ENCODE assay signal across 31 mouse cellular contexts in genomic region chr11:34467056-34467455, GRCm38 (mm10).
DNase-seq lines count a peak whose midpoint lies in the region; ATAC-seq and TF ChIP-seq lines count a peak whose summit lies in the region.
"Had no signal": no experiment of that assay in that cellular context is flagged by ENCODE, and none has a peak within 500 bp of the region (broad histone marks: within the 10 kb centered on the region; RNA-seq: fewer than 3 reads in every experiment).

No protein-coding gene starts in this region.

- no peak for ATAC-seq in forebrain, embryonic 13.5 days
- ATAC-seq: hindbrain, postnatal 0 days; intestine, embryonic 16.5 days; liver, embryonic 12.5 days; liver, postnatal 0 days had no signal

- H3K4me2 ChIP-seq in forebrain, embryonic 13.5 days: no peak overlapping the region
- H3K4me2 ChIP-seq: embryonic facial prominence, embryonic 15.5 days; forebrain, embryonic 12.5 days; heart, embryonic 11.5 days; hindbrain, embryonic 12.5 days; limb, embryonic 13.5 days; liver, embryonic 12.5 days; midbrain, embryonic 12.5 days had no signal

- 0 out of 6 replicates have a peak, but pooled peaks of 1 of the 3 experiments have one; percentile 13 for TF ChIP-seq CTCF in MEL (IDR thresholded peaks at IDR 0.05 in 2 of 3, conservative IDR thresholded peaks at IDR 0.05 in 1 of 3; ENCODE audit: control insufficient read depth in 1 of 3, insufficient read depth in 1 of 3, low read depth in 2 of 3, low read length in 3 of 3, poor library complexity in 1 of 3, severe bottlenecking in 1 of 3)

- no peak overlapping the region for H3K4me3 ChIP-seq in MEL (ENCODE audit: control insufficient read depth in 1 of 2, insufficient read depth in 1 of 2, low read depth in 2 of 2, low read length in 2 of 2)
- no peak overlapping the region for H3K4me3 ChIP-seq in limb, embryonic 10.5 days
- H3K4me3 ChIP-seq in forebrain, embryonic 13.5 days: no peak overlapping the region
- H3K4me3 ChIP-seq: embryonic facial prominence, embryonic 10.5 days; embryonic facial prominence, embryonic 15.5 days; forebrain, embryonic 12.5 days; hindbrain, embryonic 12.5 days; limb, embryonic 13.5 days; liver, embryonic 12.5 days; midbrain, embryonic 12.5 days had no signal

- no peaks in the 10 kb centered on the region for H3K79me2 ChIP-seq in MEL (ENCODE audit: control insufficient read depth, insufficient read depth, low read length, poor library complexity)

- H3K9me3 ChIP-seq in MEL (replicated peaks; ENCODE audit: insufficient read depth, low read length): no peaks in the 10 kb centered on the region
- H3K9me3 ChIP-seq in limb, embryonic 10.5 days (replicated peaks): no peaks in the 10 kb centered on the region
- no peaks in the 10 kb centered on the region for H3K9me3 ChIP-seq in forebrain, embryonic 13.5 days (replicated peaks)
- H3K9me3 ChIP-seq: embryonic facial prominence, embryonic 10.5 days; embryonic facial prominence, embryonic 15.5 days; forebrain, embryonic 12.5 days; hindbrain, embryonic 12.5 days; limb, embryonic 13.5 days; liver, embryonic 12.5 days; midbrain, embryonic 12.5 days had no signal

- H3K4me1 ChIP-seq in MEL (ENCODE audit: control insufficient read depth in 1 of 2, insufficient read depth in 2 of 2, low read length in 2 of 2): no peaks in the 10 kb centered on the region
- H3K4me1 ChIP-seq in limb, embryonic 10.5 days: no peaks in the 10 kb centered on the region
- peaks cover 4% of the 10 kb centered on the region; the same call in 1 of the 2 replicates for H3K4me1 ChIP-seq in forebrain, embryonic 13.5 days
- H3K4me1 ChIP-seq: embryonic facial prominence, embryonic 10.5 days; embryonic facial prominence, embryonic 15.5 days; forebrain, embryonic 12.5 days; hindbrain, embryonic 12.5 days; limb, embryonic 13.5 days; liver, embryonic 12.5 days; midbrain, embryonic 12.5 days had no signal

- no peak for TF ChIP-seq POLR2A in MEL (IDR thresholded peaks at IDR 0.05; ENCODE audit: control insufficient read depth in 1 of 2, insufficient read depth in 1 of 2, low read depth in 1 of 2, low read length in 2 of 2, poor library complexity in 1 of 2)

- H3K27me3 ChIP-seq in MEL (ENCODE audit: control insufficient read depth in 1 of 2, insufficient read depth in 2 of 2, low read length in 2 of 2): no peaks in the 10 kb centered on the region
- H3K27me3 ChIP-seq in limb, embryonic 10.5 days (ENCODE audit: low read depth, poor library complexity, severe bottlenecking): no peaks in the 10 kb centered on the region
- no peaks in the 10 kb centered on the region for H3K27me3 ChIP-seq in forebrain, embryonic 13.5 days
- H3K27me3 ChIP-seq: embryonic facial prominence, embryonic 15.5 days; forebrain, embryonic 12.5 days; hindbrain, embryonic 12.5 days; limb, embryonic 13.5 days; liver, embryonic 12.5 days; midbrain, embryonic 12.5 days had no signal

- TF ChIP-seq RAD21 in MEL (IDR thresholded peaks at IDR 0.05; ENCODE audit: low read depth, low read length): no peak; the same call in 1 of the 2 replicates

- no peak for TF ChIP-seq EP300 in MEL (IDR thresholded peaks at IDR 0.05; ENCODE audit: low read depth in 1 of 2, low read length in 2 of 2)

- no peak overlapping the region for H3K27ac ChIP-seq in MEL (ENCODE audit: control insufficient read depth, low read depth, low read length)
- no peak overlapping the region for H3K27ac ChIP-seq in limb, embryonic 10.5 days
- no peak overlapping the region for H3K27ac ChIP-seq in forebrain, embryonic 13.5 days
- H3K27ac ChIP-seq: embryonic facial prominence, embryonic 10.5 days; embryonic facial prominence, embryonic 15.5 days; forebrain, embryonic 12.5 days; hindbrain, embryonic 12.5 days; hindbrain, postnatal 0 days; kidney, postnatal 0 days; limb, embryonic 13.5 days; liver, embryonic 12.5 days; midbrain, embryonic 12.5 days had no signal

- DNase-seq in retina, embryonic 14.5 days (ENCODE audit: low spot score): peak; percentile 3
- no peak for DNase-seq in retina, postnatal 1 day
- peak; percentile 32 for DNase-seq in MEL (ENCODE audit: low read depth, low spot score)
- DNase-seq in induced T-regulatory cell, adult 2 months (ENCODE audit: low read depth): peak; percentile 30
- no peak for DNase-seq in limb, embryonic 10.5 days (ENCODE audit: low spot score)
- DNase-seq in left cerebral cortex, adult 9 months (ENCODE audit: low spot score in 2 of 2): no peak
- DNase-seq: adrenal gland, postnatal 14 days; cerebellum, adult 11 months; cerebellum, adult 9-11 months; gastrocnemius, postnatal 25 days; heart, adult 18-20 months; heart, postnatal 36 days; kidney, adult 8-10 months; kidney, postnatal 4 days; liver, postnatal 0 days; lung, postnatal 36 days; right cerebral cortex, adult 18-20 months; right cerebral cortex, postnatal 4 days; thymus, postnatal 25 days had no signal

- 78% methylated on average over 1 of the region's 1 CpGs for WGBS in limb, embryonic 10.5 days
- 55% methylated on average over 1 of the region's 1 CpGs for WGBS in forebrain, embryonic 13.5 days

- no peak overlapping the region for H3K9ac ChIP-seq in MEL (ENCODE audit: control insufficient read depth, low read depth, low read length, poor library complexity, severe bottlenecking)
- no peak overlapping the region for H3K9ac ChIP-seq in forebrain, embryonic 13.5 days
- H3K9ac ChIP-seq: embryonic facial prominence, embryonic 15.5 days; forebrain, embryonic 12.5 days; hindbrain, embryonic 12.5 days; limb, embryonic 13.5 days; liver, embryonic 12.5 days; liver, postnatal 0 days; midbrain, embryonic 12.5 days had no signal

- peaks cover 0 to 10% of the 10 kb centered on the region in 2 experiments; a peak in 2 of 4 replicates for H3K36me3 ChIP-seq in MEL (ENCODE audit: control insufficient read depth in 1 of 2, insufficient read depth in 2 of 2, low read length in 2 of 2)
- H3K36me3 ChIP-seq in limb, embryonic 10.5 days: no peaks in the 10 kb centered on the region
- H3K36me3 ChIP-seq in forebrain, embryonic 13.5 days (ENCODE audit: poor library complexity, severe bottlenecking): no peaks in the 10 kb centered on the region
- H3K36me3 ChIP-seq: embryonic facial prominence, embryonic 10.5 days; embryonic facial prominence, embryonic 15.5 days; forebrain, embryonic 12.5 days; hindbrain, embryonic 12.5 days; limb, embryonic 13.5 days; liver, embryonic 12.5 days; midbrain, embryonic 12.5 days had no signal

TF ChIP-seq in MEL, 35 proteins besides CTCF, POLR2A, EP300 and RAD21:
- TF ChIP-seq NRF1 (IDR thresholded peaks at IDR 0.05; ENCODE audit: insufficient read depth, low read depth, low read length, poor library complexity, severe bottlenecking) (no peak), ZKSCAN1 (IDR thresholded peaks at IDR 0.05; ENCODE audit: low read depth, low read length) (no peak), POLR2AphosphoS5 (IDR thresholded peaks at IDR 0.05; ENCODE audit: borderline replicate concordance, low read depth, low read length) (no peak), RCOR1 (IDR thresholded peaks at IDR 0.05; ENCODE audit: low read depth, low read length) (no peak)

Comparison
In these comparisons a context has a peak if more than half of its experiments do, and no peak if none do; other contexts are left out.
1. DNase-seq: peak in retina, embryonic 14.5 days (single experiment), MEL (single experiment) and induced T-regulatory cell, adult 2 months (single experiment); none in retina, postnatal 1 day (single experiment), limb, embryonic 10.5 days (single experiment) and left cerebral cortex, adult 9 months (0 of 2).